Mouse (Mus musculus) heart, postnatal 0 days (tissue): ENCODE measurements around the gene Agpat2. TPM values are rescaled to one million over a fixed set of nuclear protein-coding genes. Genes with fewer than 3 reads are reported as not detected.

Source experiments
- ATAC-seq: fragments of 200-750 bp; cut with Nextera tagmentation; 2 replicates; pipeline ENCODE4 v1.8.0; 2017; ENCODE audit warnings: low read depth, moderate number of reproducible peaks, moderate library complexity; ENCODE audit not compliant: insufficient read depth
- DNase-seq: peaks from one replicate; pipeline ENCODE4 v3.0.0-alpha.2; 2016; ENCODE audit warnings: low spot score
- H3K27ac ChIP-seq: fragments of 300-500 bp; sonication (generic); 2 replicates; pipeline ENCODE4 v1.5.1; 2014; ENCODE audit warnings: low read depth, mild to moderate bottlenecking
- H3K27me3 ChIP-seq: fragments of 300-500 bp; sonication (generic); 2 replicates; pipeline ENCODE4 v1.6.1; 2014; ENCODE audit warnings: low read length, mixed read lengths; ENCODE audit not compliant: control insufficient read depth, insufficient read depth
- H3K36me3 ChIP-seq: fragments of 300-500 bp; sonication (generic); replicated peaks from 2 replicates; pipeline ENCODE4 v1.6.1; 2014; ENCODE audit warnings: low read length, mixed read lengths; ENCODE audit not compliant: control insufficient read depth, insufficient read depth
- H3K4me1 ChIP-seq: fragments of 300-500 bp; sonication (generic); 2 replicates; pipeline ENCODE4 v1.6.1; 2014; ENCODE audit warnings: antibody characterized with exemption; ENCODE audit not compliant: control insufficient read depth, insufficient read depth
- H3K4me2 ChIP-seq: fragments of 300-500 bp; sonication (generic); 2 replicates; pipeline ENCODE4 v1.6.1; 2014; ENCODE audit warnings: low read depth, mild to moderate bottlenecking, low read length, moderate library complexity
- H3K4me3 ChIP-seq: fragments of 300-500 bp; sonication (generic); 2 replicates; pipeline ENCODE4 v1.5.1; 2014; ENCODE audit warnings: low read depth, low read length
- H3K9ac ChIP-seq: fragments of 300-500 bp; sonication (generic); replicated peaks from 2 replicates; pipeline ENCODE4 v1.6.1; 2014; ENCODE audit warnings: low read depth, low read length, mixed read lengths
- H3K9me3 ChIP-seq: fragments of 300-500 bp; sonication (generic); replicated peaks from 2 replicates; pipeline ENCODE4 v1.6.1; 2016; ENCODE audit warnings: low read length; ENCODE audit not compliant: control insufficient read depth
- CTCF ChIP-seq: IDR thresholded peaks from 2 replicates; pipeline ENCODE4 v1.5.1; 2016; ENCODE audit warnings: antibody characterized with exemption, control low read depth, low read depth
- EP300 ChIP-seq: IDR thresholded peaks from 2 replicates; pipeline ENCODE4 v1.6.1; 2016; ENCODE audit warnings: antibody characterized with exemption, low read depth
- WGBS: fragments of 180-500 bp; shearing (Covaris S2); extraction: QIAGEN DNeasy Blood & Tissue Kit; methylation state at CpG from one replicate; pipeline ENCODE4 v1.1.7; 2014; 5-methylcytosine and 5-hydroxymethylcytosine counted together
- polyA plus RNA-seq: library from polyadenylated mRNA; unstranded; fragments of >200 nt; fragmentation: Nextera tagmentation; extraction: Ambion mirVana; gene quantifications from 2 replicates; pipeline ENCODE4 v1.2.1, GENCODE M21; 2015
- total RNA-seq: library from RNA; depleted of rRNA; stranded (reverse); fragments of >200 nt; gene quantifications from 2 replicates; pipeline ENCODE4 v1.2.3, GENCODE M21; 2014; ENCODE audit warnings: low replicate concordance

The Agpat2 gene
- total and polyA plus RNA-seq, 2 experiments from 2014 or later = 24.1 to 41.0 TPM

- Histone ChIP-seq H3K4me2 (peak overlapping the region; percentile 78), H3K36me3 (peaks cover 32% of the 10 kb centered on the region), H3K9me3 (no peaks in the 10 kb centered on the region), H3K4me1 (peaks cover 12% of the 10 kb centered on the region; the same call in 1 of the 2 replicates), H3K27ac (peak overlapping the region; percentile 86; the same call in 1 of the 2 replicates), H3K4me3 (peak overlapping the region; percentile 65; the same call in 1 of the 2 replicates), H3K27me3 (no peaks in the 10 kb centered on the region), H3K9ac (peak overlapping the region; percentile 77; the same call in 1 of the 2 replicates)
- no peak for ATAC-seq
- WGBS = 90% methylated on average over 7 of the region's 7 CpGs
- TF ChIP-seq CTCF (no peak), EP300 (no peak)
- DNase-seq = no peak
These were observed 13.9 kb downstream of the Agpat2 start for GRCm38 (mm10) chr2:26590282-26590681.

GRCm38 (mm10) chr2:26589284-26589683, 14.9 kb downstream of the Agpat2 start:
- Histone ChIP-seq H3K9ac (peak overlapping the region; percentile 77), H3K4me2 (peak overlapping the region; percentile 78), H3K9me3 (no peaks in the 10 kb centered on the region), H3K27me3 (no peaks in the 10 kb centered on the region), H3K4me1 (peaks cover 12% of the 10 kb centered on the region; the same call in 1 of the 2 replicates), H3K27ac (peak overlapping the region; percentile 86), H3K36me3 (peaks cover 23% of the 10 kb centered on the region), H3K4me3 (peak overlapping the region; percentile 65)
- DNase-seq (no peak), ATAC-seq (no peak)
- TF ChIP-seq EP300 = no peak
- TF ChIP-seq CTCF = no peak
- 82% methylated on average over 10 of the region's 10 CpGs for WGBS

- Histone ChIP-seq H3K4me2 (peak overlapping the region; percentile 78), H3K4me3 (peak overlapping the region; percentile 65), H3K27ac (peak overlapping the region; percentile 86), H3K4me1 (peaks cover 12% of the 10 kb centered on the region; the same call in 1 of the 2 replicates), H3K9me3 (no peaks in the 10 kb centered on the region), H3K27me3 (no peaks in the 10 kb centered on the region), H3K9ac (peak overlapping the region; percentile 77), H3K36me3 (peaks cover 22% of the 10 kb centered on the region)
- DNase-seq (no peak), ATAC-seq (no peak)
- no peak for TF ChIP-seq EP300
- WGBS = 33% methylated on average over 4 of the region's 4 CpGs
These were observed 15.6 kb downstream of the Agpat2 start for GRCm38 (mm10) chr2:26588573-26588972.

GRCm38 (mm10) chr2:26587044-26587405, 17.2 kb downstream of the Agpat2 start:
- peak overlapping the region; percentile 65 for H3K4me3 ChIP-seq
- no peak for DNase-seq
- TF ChIP-seq EP300 = no peak
- TF ChIP-seq CTCF = no peak; the same call in 1 of the 2 replicates
- H3K4me2 ChIP-seq = peak overlapping the region; percentile 78
- no peaks in the 10 kb centered on the region for H3K27me3 ChIP-seq
- H3K9ac ChIP-seq = peak overlapping the region; percentile 77
- H3K36me3 ChIP-seq = peaks cover 7% of the 10 kb centered on the region
- 13% methylated on average over 11 of the region's 11 CpGs for WGBS
- peak overlapping the region; percentile 86 for H3K27ac ChIP-seq
- H3K4me1 ChIP-seq = peaks cover 17% of the 10 kb centered on the region; the same call in 1 of the 2 replicates
- no peaks in the 10 kb centered on the region for H3K9me3 ChIP-seq
- ATAC-seq = peak; percentile 20; the same call in 1 of the 2 replicates

GRCm38 (mm10) chr2:26586294-26587043, 17.7 kb downstream of the Agpat2 start, which contains the start of gene Gm20532:
Gm20532 (plus strand) TSS chr2:26586639.
- Histone ChIP-seq H3K9me3 (no peaks in the 10 kb centered on the region), H3K4me2 (peak within 1 kb of the TSS; percentile 78), H3K4me1 (peaks cover 17% of the 10 kb centered on the region; the same call in 1 of the 2 replicates), H3K4me3 (peak within 1 kb of the TSS; percentile 65), H3K9ac (peak within 1 kb of the TSS; percentile 77), H3K36me3 (peaks cover 2% of the 10 kb centered on the region), H3K27me3 (no peaks in the 10 kb centered on the region), H3K27ac (peak within 1 kb of the TSS; percentile 86)
- DNase-seq = no peak
- peak; percentile 47 for ATAC-seq
- TF ChIP-seq CTCF (peak; percentile 45), EP300 (no peak)
- WGBS = under 1% methylated on average over 53 of the region's 65 CpGs
